Mouse (Mus musculus) mouse embryonic stem cell (cell line): ENCODE measurements around the gene Olfr102.

Source experiments
- in situ Hi-C, 2 experiments: fragments of 300-500 bp; cut with MboI; formaldehyde crosslinking; loops; 1 replicate in 1 of 2; 3 replicates in 1 of 2; pipeline ENCODE4 v1.14.3; 2019 to 2020; ENCODE audit warnings: low sequenced_read_pairs in 2 of 2, low pct_unique_long_range_greater_than_20kb in 1 of 2, mixed read lengths in 1 of 2; ENCODE audit not compliant: unreplicated experiment in 1 of 2

Gene Olfr102

GRCm38 (mm10) chr17:37316954-37317353 lies at the start of gene Olfr102:
Gene Olfr102, minus strand, starts transcription at chr17:37317054.
- in situ Hi-C loops: no loop called here

GRCm38 (mm10) chr17:37359282-37359681 lies 42.4 kb upstream of the Olfr102 start, which contains the start of gene Olfr104-ps:
Gene Olfr104-ps, plus strand, starts transcription at chr17:37359582.
- in situ Hi-C loops: no loop called here

- in situ Hi-C loops: no loop called here
Measured at GRCm38 (mm10) chr17:37339598-37339997, 22.7 kb upstream of the Olfr102 start, which contains the start of gene Olfr103. Gene Olfr103, minus strand, starts transcription at chr17:37339698.

GRCm38 (mm10) chr17:37310146-37310699 lies 6.6 kb downstream of the Olfr102 start:
- in situ Hi-C loops: no loop called here

GRCm38 (mm10) chr17:37308483-37308882 lies 8.4 kb downstream of the Olfr102 start:
- in situ Hi-C loops: no loop called here

GRCm38 (mm10) chr17:37304213-37304612 lies 12.6 kb downstream of the Olfr102 start, which contains the start of gene Olfr101:
Gene Olfr101, minus strand, starts transcription at chr17:37304313.
- in situ Hi-C loops: no loop called here

- in situ Hi-C loops: no loop called here
Measured at GRCm38 (mm10) chr17:37283360-37283759, 33.5 kb downstream of the Olfr102 start, which contains the start of gene Olfr99. Gene Olfr99, minus strand, starts transcription at chr17:37283460.

- in situ Hi-C loops: no loop called here
Measured at GRCm38 (mm10) chr17:37280331-37280730, 36.5 kb downstream of the Olfr102 start.

GRCm38 (mm10) chr17:37276573-37276972 lies 40.3 kb downstream of the Olfr102 start:
- in situ Hi-C loops: no loop called here

GRCm38 (mm10) chr17:37275626-37276248 lies 41.1 kb downstream of the Olfr102 start:
- in situ Hi-C loops: no loop called here

- in situ Hi-C loops: no loop called here
Measured at GRCm38 (mm10) chr17:37270702-37271092, 46.2 kb downstream of the Olfr102 start.

- in situ Hi-C loops: no loop called here
Measured at GRCm38 (mm10) chr17:37270058-37270701, 46.7 kb downstream of the Olfr102 start, which contains the start of gene H2-M3. Gene H2-M3, plus strand, starts transcription at chr17:37270220.

- in situ Hi-C loops: no loop called here
Measured at GRCm38 (mm10) chr17:37263626-37264025, 53.2 kb downstream of the Olfr102 start, which contains the start of gene Olfr98. Gene Olfr98, minus strand, starts transcription at chr17:37263749.
